Mouse (Mus musculus): Measurements from ENCODE around the gene Dgcr6. TPM values are rescaled to one million over a fixed set of nuclear protein-coding genes. Genes with fewer than 3 reads are reported as not detected.

Gene Dgcr6
- total RNA-seq, 2 experiments from 2014 or later: 71.2 to 76.7 TPM

DNA sequence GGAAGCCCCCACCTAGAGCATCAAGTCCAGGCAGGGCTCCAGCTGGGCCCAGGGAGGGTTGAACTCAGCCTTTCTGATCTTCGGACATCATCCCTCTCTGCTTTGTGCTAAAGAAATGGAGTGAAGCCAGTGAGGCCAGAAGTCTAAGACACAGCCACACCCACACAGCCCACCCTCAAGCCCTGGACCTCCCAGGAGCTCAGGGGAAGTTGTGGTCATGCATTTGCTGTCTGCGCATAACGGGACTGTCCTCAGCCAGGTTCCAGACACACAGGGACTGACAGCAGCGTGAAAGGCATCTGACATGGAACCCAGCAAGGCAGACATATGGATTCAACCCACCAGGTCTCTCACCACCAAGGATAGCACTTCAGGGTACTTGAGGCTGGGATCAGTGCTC, 63.8 kb downstream of the Dgcr6 start:
- no peak for DNase-seq (ENCODE audit: low spot score in 2 of 2)

GRCm38 (mm10) chr16:18118285-18118684, 65.6 kb downstream of the Dgcr6 start:
- no peak for DNase-seq (ENCODE audit: low spot score in 2 of 2)

DNA sequence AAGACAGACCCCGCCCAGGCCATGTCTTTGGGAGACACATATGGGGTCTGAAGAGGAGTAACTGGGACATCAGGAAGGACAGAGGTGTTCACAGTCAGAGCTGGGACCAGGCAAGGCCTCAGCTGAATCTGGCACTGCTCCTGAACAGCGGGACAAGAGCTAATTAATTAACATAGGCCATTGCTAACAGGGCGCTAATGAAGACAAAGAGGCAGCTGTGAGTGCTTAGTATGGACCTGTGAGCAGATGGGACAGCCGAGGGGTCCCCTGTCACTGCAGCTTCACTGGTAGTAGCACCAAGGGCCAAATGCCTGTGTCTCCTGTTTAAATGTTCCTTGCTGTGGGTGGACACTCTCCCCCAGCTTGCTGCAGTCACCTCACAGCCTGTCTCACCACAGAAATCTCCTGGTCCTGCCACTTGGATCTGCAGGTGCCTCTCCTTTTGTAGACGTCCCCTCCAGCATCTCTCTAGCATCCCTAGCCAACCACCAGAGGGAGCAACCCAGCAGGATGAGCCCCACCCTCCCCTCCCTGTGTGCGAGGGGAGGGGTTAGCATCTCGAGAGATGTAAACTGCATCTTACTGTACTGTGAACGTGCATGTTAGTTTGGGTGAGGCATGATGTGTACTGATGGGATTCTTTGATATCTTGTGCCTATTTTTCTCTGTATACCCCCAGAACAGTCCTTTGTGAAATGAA, 66.5 kb downstream of the Dgcr6 start:
- no peak for DNase-seq (ENCODE audit: low spot score in 2 of 2)

Other genes with a start within 250 kb of the Dgcr6 start
- 1 to 10 TPM; 2.0 to 3.3 TPM for gene B830017H08Rik, start 219.7 kb upstream of the Dgcr6 start, total RNA-seq (2021)
- 10 to 100 TPM; 14.6 to 17.0 TPM for gene Car15, start 214.5 kb upstream of the Dgcr6 start, total RNA-seq (2021)
- gene Gm20518, start 161.2 kb upstream of the Dgcr6 start, total RNA-seq (2021): 1 to 10 TPM; 1.9 to 2.3 TPM
- not detected for gene Tssk1, start 158.6 kb upstream of the Dgcr6 start, total RNA-seq (2021)
- 100 to 1,000 TPM; 102 to 106 TPM for gene Dgcr2, start 154.3 kb upstream of the Dgcr6 start, total RNA-seq (2021)
- not detected for gene Tssk2, start 154.2 kb upstream of the Dgcr6 start, total RNA-seq (2021)
- 10 to 100 TPM; 27.6 to 28.6 TPM for gene Ess2, start 141.5 kb upstream of the Dgcr6 start, total RNA-seq (2021)
- gene Gsc2, start 137.8 kb upstream of the Dgcr6 start, total RNA-seq (2021): not detected
- 10 to 100 TPM; 42.0 to 45.9 TPM for gene Slc25a1, start 124.6 kb upstream of the Dgcr6 start, total RNA-seq (2021)
- gene Vpreb2, start 72.4 kb upstream of the Dgcr6 start, total RNA-seq (2021): under 1 TPM in 1 of 2 experiments, not detected in 1; 0.71 TPM
- 10 to 100 TPM; 41.1 to 45.8 TPM for gene Prodh, start 37.3 kb downstream of the Dgcr6 start, total RNA-seq (2021)
- gene Rtn4r, start 74.8 kb downstream of the Dgcr6 start, total RNA-seq (2021): 100 to 1,000 TPM; 108 to 117 TPM
- gene Ccdc188, start 165.0 kb downstream of the Dgcr6 start, total RNA-seq (2021): not detected
- gene Zdhhc8, start 182.3 kb downstream of the Dgcr6 start, total RNA-seq (2021): 10 to 100 TPM; 69.4 to 75.9 TPM
- 10 to 100 TPM; 50.7 to 53.0 TPM for gene Trmt2a, start 195.8 kb downstream of the Dgcr6 start, total RNA-seq (2021)
- 10 to 100 TPM; 88.9 to 95.6 TPM for gene Ranbp1, start 195.9 kb downstream of the Dgcr6 start, total RNA-seq (2021)
- not detected for gene Gm49776, start 205.5 kb downstream of the Dgcr6 start, total RNA-seq (2021)
- gene Dgcr8, start 236.4 kb downstream of the Dgcr6 start, total RNA-seq (2021): 10 to 100 TPM; 35.7 to 43.0 TPM